Mouse (Mus musculus) lung, postnatal 4 days (tissue): ENCODE measurements around the gene Gm17509.
"Not testable (repeated sequence)": the region's sequence is repeated elsewhere in the genome, so short reads cannot be mapped to it uniquely, and the experiment has no call there.

Experiments used
- DNase-seq, 2 experiments: peaks; one replicate each; pipeline ENCODE4 v3.0.0; 2021

Gm17509 gene

GRCm38 (mm10) chr13:117206066-117206465 lies 14.8 kb downstream of the Gm17509 start:
- no peak for DNase-seq

- DNase-seq, result no peak
Measured at GRCm38 (mm10) chr13:117204685-117205084, 16.2 kb downstream of the Gm17509 start.

DNA sequence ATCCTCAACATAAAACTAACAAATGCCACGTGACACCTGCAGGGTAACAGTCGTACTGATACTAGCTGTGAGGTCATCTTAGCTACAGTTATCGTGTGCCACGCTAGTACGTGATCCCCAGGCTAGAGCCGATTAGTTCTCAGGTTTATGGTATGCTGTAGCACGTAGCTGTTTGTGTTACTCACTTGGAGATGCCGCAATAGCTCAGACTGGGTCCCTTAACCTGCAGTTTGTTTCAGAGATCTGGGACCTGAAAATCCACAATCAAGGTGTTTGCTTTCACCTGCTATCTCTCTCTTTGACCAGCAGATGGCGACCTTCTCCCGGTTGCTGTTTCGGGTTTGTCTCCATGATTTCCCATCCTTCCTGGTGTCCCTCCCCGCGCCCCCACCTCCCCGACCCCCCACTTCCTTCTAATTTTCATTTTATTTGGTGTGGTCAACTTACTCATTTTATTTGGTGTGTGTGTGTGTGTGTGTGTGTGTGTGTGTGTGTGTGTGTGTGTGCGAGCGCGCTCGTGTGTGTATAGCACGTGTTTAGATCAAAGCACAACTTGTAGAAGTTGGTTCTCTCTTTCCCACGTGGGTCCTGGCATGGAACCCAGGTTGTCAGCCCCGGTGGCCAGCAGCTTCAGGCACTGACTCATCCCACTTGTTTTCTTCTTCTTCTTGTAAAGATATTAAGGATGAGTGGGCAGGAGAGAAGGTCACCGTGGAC lies 18.0 kb downstream of the Gm17509 start:
- no peak for DNase-seq

- peak; percentile 43 to 84 for DNase-seq
Measured at GRCm38 (mm10) chr13:117198402-117199083, 22.3 kb downstream of the Gm17509 start.

DNA sequence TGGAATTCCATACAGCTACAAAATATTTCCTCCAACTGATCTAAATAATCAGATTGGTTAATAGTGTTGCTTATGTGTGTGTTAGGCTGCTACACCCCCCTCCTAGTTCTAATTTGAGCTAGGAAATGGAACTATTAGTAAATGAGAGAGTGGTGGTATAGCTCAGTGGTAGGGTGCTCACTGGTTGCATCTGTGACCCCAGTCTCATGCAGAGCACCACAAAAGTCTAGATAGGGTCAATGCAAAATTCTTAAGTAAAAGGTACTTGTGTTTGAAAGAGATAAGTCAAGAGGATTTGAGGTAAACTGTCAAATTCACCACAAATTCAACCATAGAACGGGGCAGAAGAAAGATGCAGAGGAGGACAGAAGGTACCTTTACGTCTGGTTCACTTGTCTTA lies 23.2 kb downstream of the Gm17509 start:
- DNase-seq, result no peak

GRCm38 (mm10) chr13:117195569-117196495 lies 25.0 kb downstream of the Gm17509 start:
- DNase-seq, result no peak

DNA sequence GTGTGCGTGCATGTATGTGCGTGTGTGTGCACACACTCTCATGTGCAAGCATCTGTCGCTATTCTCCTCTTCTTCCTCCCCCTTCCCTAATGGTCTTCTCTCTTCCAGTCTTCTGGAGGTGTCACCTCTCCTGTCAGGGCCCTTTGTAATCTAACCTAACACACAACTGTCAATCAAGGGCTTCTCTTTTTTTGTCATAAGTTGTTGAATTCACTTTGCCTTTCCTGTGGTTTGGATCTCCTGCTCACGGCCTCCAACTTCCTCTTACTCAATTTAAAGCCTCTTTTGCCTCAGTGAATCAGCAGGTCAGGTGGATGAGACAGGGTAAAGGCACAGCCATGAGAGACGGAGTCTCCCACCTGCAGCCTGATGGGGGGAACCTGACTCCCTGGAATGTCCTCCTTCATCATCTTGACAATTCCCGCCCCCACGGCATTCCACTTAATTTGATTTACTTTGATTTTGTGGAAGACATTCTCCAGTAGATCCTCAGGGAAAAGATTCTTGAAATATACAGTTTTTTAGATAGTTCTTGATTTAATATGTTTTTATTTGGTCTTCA lies 27.4 kb downstream of the Gm17509 start:
- DNase-seq, result no peak

DNA sequence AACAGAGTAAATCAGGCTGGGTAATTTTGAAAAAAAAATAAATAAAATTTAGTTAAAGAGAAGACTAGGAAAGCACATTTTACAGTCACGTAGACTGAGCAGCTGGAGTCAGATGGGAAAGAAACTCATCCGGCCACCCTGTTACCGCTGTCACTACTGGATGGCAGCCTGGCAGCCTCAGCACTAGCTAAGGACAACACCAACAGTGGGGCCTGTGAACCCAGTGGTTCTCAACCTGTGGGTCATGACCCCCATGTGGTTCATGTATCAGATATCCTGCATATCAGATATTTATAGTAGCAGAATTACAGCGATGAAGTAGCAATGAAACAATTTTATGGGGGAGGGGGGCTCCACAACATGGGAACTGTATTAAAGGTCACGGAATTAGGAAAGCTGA lies 28.7 kb downstream of the Gm17509 start:
- DNase-seq, result no peak

- DNase-seq, result no peak
Measured at GRCm38 (mm10) chr13:117185329-117185728, 35.5 kb downstream of the Gm17509 start.

- no peak for DNase-seq
Measured at GRCm38 (mm10) chr13:117183288-117183687, 37.6 kb downstream of the Gm17509 start.

DNA sequence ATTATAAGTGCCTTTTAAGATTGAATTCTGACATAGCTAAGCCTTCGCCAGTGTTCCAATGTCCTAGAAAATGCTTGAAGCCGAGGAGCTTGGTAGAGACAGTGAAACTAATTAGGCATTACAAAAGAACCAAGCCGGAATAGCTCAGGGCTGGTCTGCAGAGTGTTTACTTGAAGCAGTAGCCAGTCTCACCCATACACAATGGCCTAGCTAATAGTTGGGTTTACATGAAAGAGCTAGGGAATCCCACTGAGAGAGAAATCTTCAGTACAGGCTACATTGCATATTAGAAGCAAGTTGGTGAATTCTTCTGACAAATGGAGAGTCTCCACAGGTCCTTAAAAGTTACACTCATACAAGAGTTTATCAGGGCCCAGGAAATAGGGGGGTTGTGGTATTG lies 40.0 kb downstream of the Gm17509 start:
- DNase-seq, result not testable (repeated sequence)
